Mouse (Mus musculus) neural tube, embryonic 13.5 days (tissue): Measurements from ENCODE around the gene Ankrd17. TPM values are rescaled to one million over a fixed set of nuclear protein-coding genes. Genes with fewer than 3 reads are reported as not detected.

Experiments
- ATAC-seq: fragments of 200-750 bp; cut with Nextera tagmentation; 2 replicates; pipeline ENCODE4 v1.8.0; 2017; ENCODE audit warnings: low read depth, mild to moderate bottlenecking, moderate TSS enrichment, moderate library complexity
- H3K27ac ChIP-seq: fragments of 300-500 bp; sonication (generic); replicated peaks from 2 replicates; pipeline ENCODE4 v1.5.1; 2015; ENCODE audit warnings: moderate library complexity, mild to moderate bottlenecking, inconsistent platforms
- H3K27me3 ChIP-seq: fragments of 300-500 bp; sonication (generic); 2 replicates; pipeline ENCODE4 v1.6.1; 2015; ENCODE audit warnings: mild to moderate bottlenecking, inconsistent platforms
- H3K36me3 ChIP-seq: fragments of 300-500 bp; sonication (generic); 2 replicates; pipeline ENCODE4 v1.6.1; 2015; ENCODE audit warnings: mild to moderate bottlenecking, inconsistent platforms
- H3K4me1 ChIP-seq: fragments of 300-500 bp; sonication (generic); replicated peaks from 2 replicates; pipeline ENCODE4 v1.6.1; 2015; ENCODE audit warnings: inconsistent platforms
- H3K4me2 ChIP-seq: fragments of 300-500 bp; sonication (generic); 2 replicates; pipeline ENCODE4 v1.6.1; 2015; ENCODE audit warnings: inconsistent platforms, mild to moderate bottlenecking, moderate library complexity
- H3K4me3 ChIP-seq: fragments of 300-500 bp; sonication (generic); 2 replicates; pipeline ENCODE4 v1.5.1; 2015; ENCODE audit warnings: mild to moderate bottlenecking, inconsistent platforms
- H3K9ac ChIP-seq: fragments of 300-500 bp; sonication (generic); 2 replicates; pipeline ENCODE4 v1.6.1; 2015; ENCODE audit warnings: moderate library complexity, mild to moderate bottlenecking, inconsistent platforms
- H3K9me3 ChIP-seq: fragments of 300-500 bp; sonication (generic); 2 replicates; pipeline ENCODE4 v1.6.1; 2016; ENCODE audit warnings: inconsistent platforms
- WGBS: fragments of 180-500 bp; shearing (Covaris S2); methylation state at CpG from one replicate; pipeline ENCODE4 v1.1.7; 2015; 5-methylcytosine and 5-hydroxymethylcytosine counted together
- polyA plus RNA-seq: library from polyadenylated mRNA; unstranded; fragments of >200 nt; fragmentation: Nextera tagmentation; extraction: Ambion mirVana; gene quantifications from 2 replicates; pipeline ENCODE4 v1.2.1, GENCODE M21; 2015

The Ankrd17 gene
- polyA plus RNA-seq, 1 experiment from 2014 or later = 29.3 TPM

DNA sequence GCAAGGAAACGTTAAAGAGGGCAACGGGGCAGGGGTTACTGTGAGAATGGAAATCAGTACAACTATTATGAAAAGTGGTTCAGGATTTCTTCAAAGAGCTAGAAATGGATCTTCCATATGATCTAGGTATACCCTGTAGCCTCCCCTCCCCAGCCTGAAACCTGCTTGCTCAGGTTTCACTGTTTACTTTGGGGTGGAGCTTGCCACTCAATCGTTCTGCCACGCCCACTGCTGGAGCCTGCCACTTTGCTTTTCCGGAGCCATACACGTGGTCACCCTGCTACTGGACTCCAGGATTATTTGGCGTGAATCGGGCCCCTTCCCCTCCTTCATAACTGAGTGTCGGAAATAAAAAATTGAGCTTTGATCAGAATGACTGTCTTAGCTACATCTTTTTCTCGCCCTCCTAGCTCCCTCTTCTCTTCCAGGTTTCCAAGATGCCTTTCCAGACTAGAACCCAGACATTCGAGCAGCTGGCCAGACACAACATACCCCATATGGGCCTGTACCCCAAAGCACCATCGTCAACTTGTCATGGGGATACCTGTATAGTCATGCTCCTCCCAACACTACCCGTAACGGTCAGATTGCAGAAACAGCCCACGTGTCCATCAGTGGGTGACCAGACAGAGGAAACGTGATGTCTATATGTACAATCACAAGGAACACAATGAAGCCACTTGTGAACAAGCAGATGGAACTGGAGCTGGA lies 166.3 kb downstream of the Ankrd17 start:
- Histone ChIP-seq H3K27ac (no peak overlapping the region), H3K9me3 (no peaks in the 10 kb centered on the region), H3K9ac (no peak overlapping the region), H3K4me1 (no peaks in the 10 kb centered on the region), H3K4me2 (no peak overlapping the region), H3K4me3 (no peak overlapping the region), H3K36me3 (no peaks in the 10 kb centered on the region), H3K27me3 (no peaks in the 10 kb centered on the region)
- 61% methylated on average over 16 of the region's 16 CpGs for WGBS
- no peak for ATAC-seq

- Histone ChIP-seq H3K4me1 (no peaks in the 10 kb centered on the region), H3K36me3 (no peaks in the 10 kb centered on the region), H3K9me3 (no peaks in the 10 kb centered on the region), H3K4me2 (no peak overlapping the region), H3K27me3 (no peaks in the 10 kb centered on the region), H3K4me3 (no peak overlapping the region), H3K27ac (no peak overlapping the region), H3K9ac (no peak overlapping the region)
- WGBS = 34% methylated on average over 6 of the region's 6 CpGs
- peak; percentile 72 for ATAC-seq
Measured at GRCm38 (mm10) chr5:90194831-90195230, 171.5 kb downstream of the Ankrd17 start.

DNA sequence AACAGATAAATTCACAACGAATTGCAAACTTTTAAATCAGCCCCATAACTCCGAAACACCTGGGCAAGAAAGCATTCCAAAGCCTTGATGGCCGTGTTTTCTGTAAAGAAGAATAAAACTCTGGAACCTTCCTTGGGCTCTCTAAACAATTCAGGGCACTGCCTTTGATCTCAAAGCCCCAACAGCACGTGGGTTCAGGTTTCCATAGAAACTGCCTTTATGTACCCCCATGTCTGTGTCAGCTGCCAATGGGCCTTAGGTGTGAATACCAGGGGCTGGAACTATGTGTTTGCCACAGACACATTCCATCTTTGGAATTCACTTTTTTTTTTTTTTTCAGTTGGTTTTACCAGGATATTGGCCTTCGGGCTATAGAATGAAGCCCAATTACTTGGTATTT lies 183.6 kb downstream of the Ankrd17 start:
- ATAC-seq = no peak
- Histone ChIP-seq H3K27ac (no peak overlapping the region), H3K4me1 (no peaks in the 10 kb centered on the region), H3K27me3 (no peaks in the 10 kb centered on the region), H3K36me3 (no peaks in the 10 kb centered on the region), H3K9me3 (no peaks in the 10 kb centered on the region), H3K9ac (no peak overlapping the region), H3K4me3 (no peak overlapping the region), H3K4me2 (no peak overlapping the region)
- 68% methylated on average over 5 of the region's 5 CpGs for WGBS

DNA sequence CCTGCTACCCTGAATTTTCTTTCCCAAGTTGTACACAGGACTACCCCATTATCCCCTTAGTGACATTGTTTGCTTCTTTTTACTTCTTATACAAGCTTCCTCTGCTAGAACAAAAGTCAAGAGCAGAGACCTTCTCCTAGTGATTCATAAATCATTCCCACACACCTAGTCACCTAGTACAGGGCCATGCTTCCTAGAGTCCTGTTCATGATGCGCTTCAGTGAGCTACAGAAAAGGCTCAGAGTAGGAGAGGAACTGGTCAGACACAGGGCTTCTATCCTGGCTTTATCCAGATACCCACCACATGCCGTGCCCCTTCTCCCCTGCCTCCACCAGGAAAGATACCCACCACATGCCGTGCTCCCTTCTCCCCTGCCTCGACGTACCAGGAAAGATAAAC lies 187.3 kb downstream of the Ankrd17 start:
- Histone ChIP-seq H3K27ac (no peak overlapping the region), H3K27me3 (no peaks in the 10 kb centered on the region), H3K9me3 (no peaks in the 10 kb centered on the region), H3K9ac (no peak overlapping the region), H3K4me2 (no peak overlapping the region), H3K36me3 (no peaks in the 10 kb centered on the region), H3K4me3 (no peak overlapping the region), H3K4me1 (no peaks in the 10 kb centered on the region)
- no peak for ATAC-seq
- 83% methylated on average over 5 of the region's 5 CpGs for whole genome bisulfite sequencing

DNA sequence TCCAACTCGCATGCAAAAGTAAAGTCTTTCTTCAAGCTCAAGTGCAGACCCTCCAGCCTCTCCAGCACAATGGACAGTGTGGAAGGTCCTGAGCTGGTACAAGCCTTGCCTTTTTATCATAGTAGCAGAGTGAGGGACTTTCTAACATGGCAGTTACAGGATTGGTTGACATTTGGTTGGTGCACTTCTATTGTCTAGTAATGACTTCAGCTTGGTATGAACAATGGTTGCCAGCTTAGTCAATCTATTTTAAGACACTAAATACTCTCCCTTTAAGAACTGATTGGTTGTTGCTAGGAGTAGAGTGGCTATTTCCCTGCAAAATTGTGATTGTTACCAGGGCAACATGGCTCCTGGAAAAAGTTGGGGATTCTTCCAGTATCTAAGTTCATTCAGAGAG lies 188.3 kb downstream of the Ankrd17 start:
- Histone ChIP-seq H3K9ac (no peak overlapping the region), H3K9me3 (no peaks in the 10 kb centered on the region), H3K4me1 (no peaks in the 10 kb centered on the region), H3K27me3 (no peaks in the 10 kb centered on the region), H3K4me2 (no peak overlapping the region), H3K4me3 (no peak overlapping the region), H3K27ac (no peak overlapping the region), H3K36me3 (no peaks in the 10 kb centered on the region)
- ATAC-seq = no peak
- 87% methylated on average over 1 of the region's 1 CpGs for WGBS

Other genes starting within 250 kb of the Ankrd17 start
- 32.6 and 34.2 TPM in 2 replicates for gene Cox18, start 142.6 kb downstream of the Ankrd17 start, polyA plus RNA-seq
- 6.0 and 6.1 TPM in 2 replicates for gene Gm9958, start 627 bp upstream of the Ankrd17 start, polyA plus RNA-seq
- gene Alb, start 94.3 kb upstream of the Ankrd17 start, polyA plus RNA-seq = 0.56 and 1.1 TPM in 2 replicates
- 1.7 and 6.1 TPM in 2 replicates for gene Afp, start 124.2 kb upstream of the Ankrd17 start, polyA plus RNA-seq
- not detected in 2 replicates for gene Afm, start 152.4 kb upstream of the Ankrd17 start, polyA plus RNA-seq
- not detected in 2 replicates for gene 5830473C10Rik, start 194.5 kb upstream of the Ankrd17 start, polyA plus RNA-seq